Mouse (Mus musculus) layer of hippocampus, adult 9-10 months (tissue): ENCODE measurements at regions not wholly inside any gene's neighbourhood (a gene's known extent, or its start where the extent isn't known, plus 50 kb on each side); places are given as distances from the start of the nearest gene placed in this dataset.
"Not testable (repeated sequence)": the region's sequence is repeated elsewhere in the genome, so short reads cannot be mapped to it uniquely, and the experiment has no call there.

Experiments
- DNase-seq: peaks from one replicate; pipeline ENCODE4 v3.0.0; 2022; ENCODE audit warnings: low spot score

- DNase-seq = no peak
These were observed 64.1 kb downstream of the 9530068E07Rik start for GRCm38 (mm10) chr11:52460190-52460780.

- not testable (repeated sequence) for DNase-seq
These were observed 74.9 kb downstream of the 9530068E07Rik start for GRCm38 (mm10) chr11:52471128-52471527.

- not testable (repeated sequence) for DNase-seq
These were observed 83.9 kb downstream of the 9530068E07Rik start for GRCm38 (mm10) chr11:52480111-52480510.

- DNase-seq = not testable (repeated sequence)
These were observed 84.5 kb downstream of the 9530068E07Rik start for GRCm38 (mm10) chr11:52480694-52481093.

GRCm38 (mm10) chr11:52483534-52483933 is 87.3 kb downstream of the 9530068E07Rik start:
- not testable (repeated sequence) for DNase-seq

- not testable (repeated sequence) for DNase-seq
These were observed 92.3 kb downstream of the 9530068E07Rik start for GRCm38 (mm10) chr11:52488538-52488937.

- DNase-seq = no peak
These were observed 97.1 kb downstream of the 9530068E07Rik start for GRCm38 (mm10) chr11:52493336-52493735.

- no peak for DNase-seq
These were observed 100.7 kb downstream of the 9530068E07Rik start for GRCm38 (mm10) chr11:52496908-52497307.

GRCm38 (mm10) chr11:52502759-52503365 is 106.6 kb downstream of the 9530068E07Rik start:
- DNase-seq = no peak

GRCm38 (mm10) chr11:52511831-52512297 is 115.6 kb downstream of the 9530068E07Rik start:
- no peak for DNase-seq

- no peak for DNase-seq
These were observed 121.1 kb downstream of the 9530068E07Rik start for GRCm38 (mm10) chr11:52517330-52517729.

- DNase-seq = no peak
These were observed 123.6 kb downstream of the 9530068E07Rik start for GRCm38 (mm10) chr11:52519877-52520276.

- peak; percentile 64 for DNase-seq
These were observed 125.7 kb downstream of the 9530068E07Rik start for GRCm38 (mm10) chr11:52521879-52522278.

- no peak for DNase-seq
These were observed 126.2 kb downstream of the 9530068E07Rik start for GRCm38 (mm10) chr11:52522384-52522783.

- DNase-seq = no peak
These were observed 127.0 kb downstream of the 9530068E07Rik start for GRCm38 (mm10) chr11:52523191-52523590.

GRCm38 (mm10) chr11:52523671-52524070 is 127.4 kb downstream of the 9530068E07Rik start:
- DNase-seq = no peak

GRCm38 (mm10) chr11:52525446-52525845 is 129.2 kb downstream of the 9530068E07Rik start:
- DNase-seq = no peak

GRCm38 (mm10) chr11:52526306-52526705 is 130.1 kb downstream of the 9530068E07Rik start:
- DNase-seq = no peak

- DNase-seq = no peak
These were observed 137.2 kb downstream of the 9530068E07Rik start for GRCm38 (mm10) chr11:52533379-52533778.

- DNase-seq = no peak
These were observed 138.4 kb downstream of the 9530068E07Rik start for GRCm38 (mm10) chr11:52534586-52534985.

- DNase-seq = no peak
These were observed 140.0 kb downstream of the 9530068E07Rik start for GRCm38 (mm10) chr11:52536211-52536610.

- no peak for DNase-seq
These were observed 140.6 kb downstream of the 9530068E07Rik start for GRCm38 (mm10) chr11:52536841-52537240.

GRCm38 (mm10) chr11:52537819-52538435 is 141.7 kb downstream of the 9530068E07Rik start:
- DNase-seq = no peak
